Mouse (Mus musculus) intestine, postnatal 0 days (tissue): Measurements from ENCODE around the gene Tuft1. TPM values are rescaled to one million over a fixed set of nuclear protein-coding genes. Genes with fewer than 3 reads are reported as not detected.

Experiments used
- ATAC-seq: fragments of 200-750 bp; cut with Nextera tagmentation; 2 replicates; pipeline ENCODE4 v1.8.0; 2017; ENCODE audit warnings: mild to moderate bottlenecking, moderate TSS enrichment, moderate library complexity
- H3K27ac ChIP-seq: fragments of 300-500 bp; sonication (generic); 2 replicates; pipeline ENCODE4 v1.5.1; 2014; ENCODE audit warnings: mild to moderate bottlenecking, low read depth, low read length, moderate library complexity
- H3K27me3 ChIP-seq: fragments of 300-500 bp; sonication (generic); replicated peaks from 2 replicates; pipeline ENCODE4 v1.6.1; 2014; ENCODE audit warnings: low read length, mixed read lengths; ENCODE audit not compliant: control insufficient read depth, insufficient read depth
- H3K36me3 ChIP-seq: fragments of 300-500 bp; sonication (generic); 2 replicates; pipeline ENCODE4 v1.6.1; 2014; ENCODE audit warnings: mild to moderate bottlenecking, moderate library complexity; ENCODE audit not compliant: control insufficient read depth, insufficient read depth
- H3K4me1 ChIP-seq: fragments of 300-500 bp; sonication (generic); replicated peaks from 2 replicates; pipeline ENCODE4 v1.6.1; 2014; ENCODE audit warnings: antibody characterized with exemption, low read length, mixed read lengths; ENCODE audit not compliant: control insufficient read depth, insufficient read depth
- H3K4me2 ChIP-seq: fragments of 300-500 bp; sonication (generic); replicated peaks from 2 replicates; pipeline ENCODE4 v1.6.1; 2014; ENCODE audit warnings: low read depth, mild to moderate bottlenecking, moderate library complexity
- H3K4me3 ChIP-seq: fragments of 300-500 bp; sonication (generic); 2 replicates; pipeline ENCODE4 v1.5.1; 2014; ENCODE audit warnings: low read depth, low read length
- H3K9ac ChIP-seq: fragments of 300-500 bp; sonication (generic); 2 replicates; pipeline ENCODE4 v1.6.1; 2014; ENCODE audit warnings: mild to moderate bottlenecking, low read depth, low read length
- H3K9me3 ChIP-seq: fragments of 300-500 bp; sonication (generic); 2 replicates; pipeline ENCODE4 v1.6.1; 2016; ENCODE audit warnings: mixed run types; ENCODE audit not compliant: control insufficient read depth
- CTCF ChIP-seq: sonication (generic); IDR thresholded peaks from 2 replicates; pipeline ENCODE4 v1.5.1; 2016; ENCODE audit warnings: low read depth, mild to moderate bottlenecking, control low read depth, antibody characterized with exemption, moderate library complexity
- WGBS: fragments of 180-500 bp; shearing (Covaris S2); extraction: QIAGEN DNeasy Blood & Tissue Kit; methylation state at CpG from one replicate; pipeline ENCODE4 v1.1.7; 2014; 5-methylcytosine and 5-hydroxymethylcytosine counted together
- polyA plus RNA-seq: library from polyadenylated mRNA; unstranded; fragments of >200 nt; fragmentation: Nextera tagmentation; extraction: Ambion mirVana; gene quantifications from 2 replicates; pipeline ENCODE4 v1.2.1, GENCODE M21; 2015

Tuft1 gene
- polyA plus RNA-seq, 1 experiment from 2014 or later = 10.9 TPM

- peaks cover 20% of the 10 kb centered on the region for H3K36me3 ChIP-seq
- no peaks in the 10 kb centered on the region for H3K9me3 ChIP-seq
- no peaks in the 10 kb centered on the region for H3K4me1 ChIP-seq
- no peak overlapping the region for H3K27ac ChIP-seq
- 80% methylated on average over 11 of the region's 11 CpGs for WGBS
- no peak for TF ChIP-seq CTCF
- no peak overlapping the region for H3K4me3 ChIP-seq
- no peaks in the 10 kb centered on the region for H3K27me3 ChIP-seq
- ATAC-seq = no peak
- no peak overlapping the region for H3K4me2 ChIP-seq
- no peak overlapping the region for H3K9ac ChIP-seq
Observed at GRCm38 (mm10) chr3:94621740-94622507, 36.7 kb downstream of the Tuft1 start.

GRCm38 (mm10) chr3:94616717-94617116 lies 42.0 kb downstream of the Tuft1 start:
- Histone ChIP-seq H3K9ac (no peak overlapping the region), H3K9me3 (no peaks in the 10 kb centered on the region), H3K4me1 (no peaks in the 10 kb centered on the region), H3K36me3 (peaks cover 27% of the 10 kb centered on the region), H3K4me2 (no peak overlapping the region), H3K27ac (no peak overlapping the region), H3K4me3 (no peak overlapping the region), H3K27me3 (no peaks in the 10 kb centered on the region)
- WGBS = 78% methylated on average over 4 of the region's 4 CpGs
- ATAC-seq = no peak
- peak; percentile 70 for TF ChIP-seq CTCF

DNA sequence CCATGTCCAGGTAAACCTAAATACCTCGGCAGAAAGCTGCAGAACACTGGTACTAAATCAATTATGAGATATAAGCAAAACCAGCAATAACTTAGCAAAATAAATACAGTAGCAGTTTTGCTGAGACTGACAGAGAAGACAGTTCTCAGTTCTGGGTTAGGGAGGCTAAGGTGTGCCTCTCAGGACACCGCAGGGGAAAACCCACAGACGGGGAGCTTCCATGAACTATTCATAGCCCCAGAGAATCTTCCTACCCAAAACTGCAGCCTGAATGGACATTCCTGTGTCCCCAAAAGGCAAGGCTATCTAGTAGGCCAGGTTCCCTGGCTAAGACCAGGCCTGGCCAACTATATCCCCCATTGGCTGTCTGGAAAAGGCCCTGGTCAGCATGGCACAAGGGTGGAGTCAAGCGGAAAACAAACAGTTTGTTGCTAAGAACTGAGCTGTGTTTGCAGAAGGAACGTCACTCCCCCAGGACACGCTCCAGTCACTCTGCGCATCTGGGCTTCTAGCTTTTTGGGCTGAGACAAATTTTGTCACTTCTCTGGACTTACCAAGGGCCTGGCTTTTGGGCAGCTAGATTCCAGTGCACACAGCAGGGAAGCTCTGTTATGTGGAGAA lies 45.3 kb downstream of the Tuft1 start:
- Histone ChIP-seq H3K9ac (no peak overlapping the region), H3K4me2 (no peak overlapping the region), H3K9me3 (no peaks in the 10 kb centered on the region), H3K27me3 (no peaks in the 10 kb centered on the region), H3K36me3 (peaks cover 14% of the 10 kb centered on the region), H3K4me1 (no peaks in the 10 kb centered on the region), H3K27ac (no peak overlapping the region), H3K4me3 (no peak overlapping the region)
- no peak for TF ChIP-seq CTCF
- ATAC-seq = no peak
- 84% methylated on average over 7 of the region's 7 CpGs for WGBS

GRCm38 (mm10) chr3:94612274-94612673 lies 46.4 kb downstream of the Tuft1 start:
- Histone ChIP-seq H3K36me3 (peaks cover 14% of the 10 kb centered on the region), H3K27me3 (no peaks in the 10 kb centered on the region), H3K9me3 (no peaks in the 10 kb centered on the region), H3K4me3 (no peak overlapping the region), H3K27ac (no peak overlapping the region), H3K9ac (no peak overlapping the region), H3K4me2 (no peak overlapping the region), H3K4me1 (no peaks in the 10 kb centered on the region)
- 83% methylated on average over 1 of the region's 1 CpGs for WGBS
- no peak for ATAC-seq
- no peak for TF ChIP-seq CTCF

DNA sequence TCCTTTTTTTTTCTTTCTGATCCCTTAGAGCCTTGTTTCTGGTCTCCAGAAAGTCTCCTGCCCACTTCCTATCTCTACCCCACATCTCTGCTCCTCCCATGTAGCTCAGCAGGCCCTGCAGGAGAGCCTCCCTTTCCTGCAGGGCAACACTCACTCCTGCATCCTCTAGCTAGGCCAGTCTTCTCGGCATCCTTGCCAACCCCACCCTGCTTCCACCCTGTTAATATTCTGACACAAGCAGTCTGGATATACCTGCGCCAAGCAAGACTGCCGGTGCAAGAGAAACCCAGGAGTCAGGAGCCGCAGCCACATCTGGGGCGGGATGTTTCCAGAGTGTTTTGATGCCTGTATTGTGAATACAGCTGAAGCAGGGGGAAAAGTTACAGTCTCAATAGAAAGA lies 46.8 kb downstream of the Tuft1 start:
- H3K9me3 ChIP-seq = no peaks in the 10 kb centered on the region
- ATAC-seq = no peak
- H3K9ac ChIP-seq = no peak overlapping the region
- no peak overlapping the region for H3K27ac ChIP-seq
- H3K4me2 ChIP-seq = no peak overlapping the region
- WGBS = 77% methylated on average over 5 of the region's 5 CpGs
- no peaks in the 10 kb centered on the region for H3K27me3 ChIP-seq
- no peak for TF ChIP-seq CTCF
- H3K4me3 ChIP-seq = no peak overlapping the region
- H3K36me3 ChIP-seq = peaks cover 14% of the 10 kb centered on the region
- H3K4me1 ChIP-seq = no peaks in the 10 kb centered on the region

- no peak for TF ChIP-seq CTCF
Observed at GRCm38 (mm10) chr3:94611343-94611742, 47.3 kb downstream of the Tuft1 start.

More at GRCm38 (mm10) chr3:94611343-94611742, 47.3 kb downstream of the Tuft1 start:
- H3K4me2 ChIP-seq = no peak overlapping the region
- H3K27ac ChIP-seq = no peak overlapping the region
- no peaks in the 10 kb centered on the region for H3K9me3 ChIP-seq
- no peak overlapping the region for H3K4me3 ChIP-seq
- 60% methylated on average over 4 of the region's 4 CpGs for WGBS
- no peaks in the 10 kb centered on the region for H3K4me1 ChIP-seq
- H3K36me3 ChIP-seq = peaks cover 14% of the 10 kb centered on the region
- H3K27me3 ChIP-seq = no peaks in the 10 kb centered on the region
- no peak overlapping the region for H3K9ac ChIP-seq
- no peak for ATAC-seq
